Mouse (Mus musculus) CD4-positive, CD25-positive, alpha-beta regulatory T cell, adult 9 weeks (primary cell): Measurements from ENCODE around the gene Gm4952. TPM values are rescaled to one million over a fixed set of nuclear protein-coding genes. Genes with fewer than 3 reads are reported as not detected.

Experiments used
- polyA plus RNA-seq: library from polyadenylated mRNA; unstranded; fragments of 100-300 nt; shearing (Covaris generic); gene quantifications from one replicate; pipeline ENCODE4 v1.2.1, GENCODE M21; 2017

The Gm4952 gene
- not detected for polyA plus RNA-seq

DNA sequence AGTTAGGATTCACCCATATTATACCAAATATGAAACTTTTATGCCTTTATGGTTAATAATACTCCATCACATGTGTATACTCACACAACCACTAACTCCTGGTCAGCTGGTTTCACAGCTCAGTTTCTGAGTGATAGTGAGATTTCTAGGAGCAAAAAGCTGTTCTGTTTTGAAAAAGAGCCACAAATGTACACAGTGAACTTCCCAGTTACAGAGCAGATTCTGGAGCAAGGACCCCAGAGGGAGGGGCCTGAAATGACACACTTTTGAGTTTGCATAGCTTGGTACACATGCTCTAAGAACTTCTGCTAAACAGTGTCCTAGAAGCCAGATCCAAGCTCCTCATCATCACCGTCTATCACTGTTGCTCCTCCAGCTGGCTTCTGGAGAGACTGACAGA is at the start of gene Gm4952:
Gm4952 (plus strand) TSS at position 301 of the 400 bp plus-strand sequence.

DNA sequence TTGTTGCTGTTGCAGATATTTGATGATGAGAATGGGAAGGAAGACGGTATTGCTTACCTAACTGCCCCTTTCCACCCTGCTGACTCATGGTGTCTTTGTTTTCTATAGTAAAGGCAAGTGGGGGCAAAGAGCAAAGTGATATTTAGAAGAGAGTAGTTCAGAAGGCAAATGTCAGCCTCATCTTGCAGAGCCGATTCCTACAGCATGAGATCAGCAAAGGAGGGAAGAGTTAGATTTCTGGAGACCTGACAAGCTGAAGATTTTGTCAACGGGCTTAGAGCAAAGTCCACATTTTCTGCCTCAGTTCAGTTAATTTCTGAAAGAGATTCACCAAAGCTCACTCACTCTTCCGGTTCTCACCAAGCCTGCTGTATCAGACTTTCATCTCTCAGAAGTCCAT is 33.4 kb downstream of the Gm4952 start, which contains the start of gene Glyat:
Glyat (plus strand) TSS at position 133 of the 400 bp plus-strand sequence.

DNA sequence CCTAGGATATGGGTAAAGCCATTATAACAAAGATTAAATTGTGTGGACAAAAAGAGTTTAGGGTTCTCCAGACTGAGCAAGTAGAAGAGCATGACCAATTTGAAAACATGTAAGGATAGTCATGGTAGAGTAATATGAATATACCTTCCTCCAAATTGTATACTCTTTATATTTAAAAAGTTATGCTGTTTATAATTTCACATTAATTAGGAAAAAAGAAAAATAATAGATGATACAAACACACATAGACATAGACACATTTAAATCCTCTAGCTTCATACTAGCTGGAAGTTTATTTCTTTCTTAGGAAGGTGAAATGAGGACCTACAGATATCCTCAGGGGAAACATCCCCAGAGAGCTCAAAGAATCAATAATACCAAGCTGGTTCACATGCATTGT is 70.4 kb downstream of the Gm4952 start, which contains the start of gene Olfr1442:
Olfr1442 (plus strand) TSS at position 301 of the 400 bp plus-strand sequence.

GRCm38 (mm10) chr19:12677812-12678211 is 78.0 kb downstream of the Gm4952 start, which contains the start of gene Olfr1443:
TSS of gene Olfr1443 (plus strand) at chr19:12678112.

Other genes with a start within 250 kb of the Gm4952 start
- not detected for gene Olfr1440, start 212.7 kb upstream of the Gm4952 start, polyA plus RNA-seq
- not detected for gene Olfr1441, start 182.5 kb upstream of the Gm4952 start, polyA plus RNA-seq
- gene Pfpl, start 172.1 kb upstream of the Gm4952 start, polyA plus RNA-seq = not detected
- gene Mpeg1, start 139.2 kb upstream of the Gm4952 start, polyA plus RNA-seq = 0.53 TPM
- gene Dtx4, start 98.5 kb upstream of the Gm4952 start, polyA plus RNA-seq = 6.2 TPM
- 47.0 TPM for gene Fam111a, start 54.2 kb upstream of the Gm4952 start, polyA plus RNA-seq
- gene Glyat, start 33.3 kb downstream of the Gm4952 start, polyA plus RNA-seq = not detected
- gene Olfr1442, start 70.5 kb downstream of the Gm4952 start, polyA plus RNA-seq = not detected
- gene Olfr1443, start 78.1 kb downstream of the Gm4952 start, polyA plus RNA-seq = not detected
- gene Keg1, start 95.8 kb downstream of the Gm4952 start, polyA plus RNA-seq = not detected
- 1.3 TPM for gene Cntf, start 165.7 kb downstream of the Gm4952 start, polyA plus RNA-seq
- gene Zfp91, start 196.2 kb downstream of the Gm4952 start, polyA plus RNA-seq = 11.1 TPM
- 221 TPM for gene Lpxn, start 196.2 kb downstream of the Gm4952 start, polyA plus RNA-seq
- gene Gm5244, start 246.7 kb downstream of the Gm4952 start, polyA plus RNA-seq = not detected